Mouse (Mus musculus): ENCODE data around the gene Gm4131.

- TF ChIP-seq CTCF (IDR thresholded peaks at IDR 0.05; ENCODE audit: low read depth) (no peak), EP300 (IDR thresholded peaks at IDR 0.05; ENCODE audit: low read depth) (no peak)
Observed at GRCm38 (mm10) chr14:62464966-62465365, 101.8 kb downstream of the Gm4131 start.

Data from liver, postnatal 0 days (tissue).